Mouse (Mus musculus) cerebellum, adult 2 months (tissue): Measurements from ENCODE around the gene Hdac11.

Source experiments
- CTCF ChIP-seq: fragments of 200-500 bp; IDR thresholded peaks from 2 replicates; pipeline ENCODE4 v1.5.1; 2011; ENCODE audit warnings: low read depth, mild to moderate bottlenecking, control low read depth, low read length, moderate library complexity, borderline replicate concordance; ENCODE audit not compliant: insufficient read depth
- POLR2A ChIP-seq: fragments of 200-500 bp; IDR thresholded peaks from 2 replicates; pipeline ENCODE4 v1.6.1; 2011; ENCODE audit warnings: low read length, control low read depth, borderline replicate concordance; ENCODE audit not compliant: insufficient read depth

- TF ChIP-seq CTCF (peak; percentile 95), POLR2A (no peak)
These were observed 8.7 kb downstream of the Hdac11 start for GRCm38 (mm10) chr6:91165210-91165609.
